Mouse (Mus musculus) MEL (cell line): Measurements from ENCODE around the gene Tap2. TPM values are rescaled to one million over a fixed set of nuclear protein-coding genes. Genes with fewer than 3 reads are reported as not detected.

Experiments used
- DNase-seq: peaks from one replicate; pipeline ENCODE4 v3.0.0; 2011; ENCODE audit warnings: low read depth, low spot score
- H3K27ac ChIP-seq: 2 replicates; pipeline ENCODE4 v1.5.1; 2012; ENCODE audit warnings: low read depth, mild to moderate bottlenecking, control low read depth, low read length, moderate library complexity; ENCODE audit not compliant: control insufficient read depth
- H3K27me3 ChIP-seq, 2 experiments: fragments of 150-350 bp in 1 of 2; sonication (generic) in 1 of 2; 2 replicates each; pipeline ENCODE4 v1.6.1; 2012; ENCODE audit warnings: low read length in 2 of 2, mild to moderate bottlenecking in 2 of 2, improper control_type of control experiment in 1 of 2, moderate library complexity in 1 of 2; ENCODE audit not compliant: insufficient read depth in 2 of 2, control insufficient read depth in 1 of 2
- H3K36me3 ChIP-seq, 2 experiments: 2 replicates each; pipeline ENCODE4 v1.6.1; 2012 to 2014; ENCODE audit warnings: low read length in 2 of 2, improper control_type of control experiment in 1 of 2, inconsistent platforms in 1 of 2, mild to moderate bottlenecking in 1 of 2; ENCODE audit not compliant: insufficient read depth in 2 of 2, control insufficient read depth in 1 of 2
- H3K4me1 ChIP-seq, 2 experiments: fragments of 150-350 bp in 1 of 2; sonication (generic) in 1 of 2; 2 replicates each; pipeline ENCODE4 v1.6.1; 2012; ENCODE audit warnings: low read length in 2 of 2, improper control_type of control experiment in 1 of 2, mild to moderate bottlenecking in 1 of 2; ENCODE audit not compliant: insufficient read depth in 2 of 2, control insufficient read depth in 1 of 2
- H3K4me3 ChIP-seq, 2 experiments: fragments of 150-350 bp in 1 of 2; sonication (generic) in 1 of 2; 2 replicates each; pipeline ENCODE4 v1.5.1; 2012; ENCODE audit warnings: low read depth in 2 of 2, low read length in 2 of 2, mild to moderate bottlenecking in 2 of 2, moderate library complexity in 2 of 2, control low read depth in 1 of 2, improper control_type of control experiment in 1 of 2; ENCODE audit not compliant: control insufficient read depth in 1 of 2, insufficient read depth in 1 of 2
- H3K79me2 ChIP-seq: 2 replicates; pipeline ENCODE4 v1.6.1; 2012; ENCODE audit warnings: mild to moderate bottlenecking, low read length, moderate library complexity; ENCODE audit not compliant: control insufficient read depth, poor library complexity, insufficient read depth
- H3K9ac ChIP-seq: 2 replicates; pipeline ENCODE4 v1.6.1; 2012; ENCODE audit warnings: low read depth, mild to moderate bottlenecking, control low read depth, low read length, moderate library complexity; ENCODE audit not compliant: control insufficient read depth, poor library complexity, severe bottlenecking
- H3K9me3 ChIP-seq: fragments of 150-350 bp; sonication (generic); replicated peaks from 2 replicates; pipeline ENCODE4 v1.6.1; 2012; ENCODE audit warnings: mild to moderate bottlenecking, low read length, improper control_type of control experiment, moderate library complexity; ENCODE audit not compliant: insufficient read depth
- BHLHE40 ChIP-seq: IDR thresholded peaks from 2 replicates; pipeline ENCODE4 v1.6.1; 2012; ENCODE audit warnings: low read depth, mild to moderate bottlenecking, inconsistent platforms, low read length, improper control_type of control experiment, borderline replicate concordance
- CHD1 ChIP-seq: IDR thresholded peaks from 2 replicates; pipeline ENCODE4 v1.6.1; 2012; ENCODE audit warnings: low read depth, mild to moderate bottlenecking, inconsistent platforms, low read length, improper control_type of control experiment
- CHD2 ChIP-seq: IDR thresholded peaks from 2 replicates; pipeline ENCODE4 v1.6.1; 2011; ENCODE audit warnings: low read length, improper control_type of control experiment
- CTCF ChIP-seq, 3 experiments: IDR thresholded peaks in 2 of 3; conservative IDR thresholded peaks in 1 of 3; 2 replicates each; pipeline ENCODE4 v1.5.1; 2011 to 2012; ENCODE audit warnings: low read length in 3 of 3, low read depth in 2 of 3, mild to moderate bottlenecking in 2 of 3, improper control_type of control experiment in 1 of 3, inconsistent platforms in 1 of 3, mixed read lengths in 1 of 3, moderate library complexity in 1 of 3; ENCODE audit not compliant: control insufficient read depth in 1 of 3, insufficient read depth in 1 of 3, poor library complexity in 1 of 3, severe bottlenecking in 1 of 3
- E2F4 ChIP-seq: IDR thresholded peaks from 2 replicates; pipeline ENCODE4 v1.6.1; 2011; ENCODE audit warnings: low read depth, low read length, improper control_type of control experiment, borderline replicate concordance
- ELF1 ChIP-seq: IDR thresholded peaks from 2 replicates; pipeline ENCODE4 v1.6.1; 2014; ENCODE audit warnings: low read depth, mild to moderate bottlenecking, inconsistent platforms, low read length, improper control_type of control experiment, moderate library complexity
- EP300 ChIP-seq, 2 experiments: IDR thresholded peaks; 2 replicates each; pipeline ENCODE4 v1.6.1; 2011; ENCODE audit warnings: improper control_type of control experiment in 2 of 2, low read length in 2 of 2, low read depth in 1 of 2, mild to moderate bottlenecking in 1 of 2
- ETS1 ChIP-seq: IDR thresholded peaks from 2 replicates; pipeline ENCODE4 v1.6.1; 2012; ENCODE audit warnings: low read depth, mild to moderate bottlenecking, inconsistent platforms, low read length, improper control_type of control experiment, moderate library complexity
- GABPA ChIP-seq: IDR thresholded peaks from 2 replicates; pipeline ENCODE4 v1.6.1; 2012; ENCODE audit warnings: low read depth, mild to moderate bottlenecking, inconsistent platforms, low read length, improper control_type of control experiment, moderate library complexity
- GATA1 ChIP-seq: IDR thresholded peaks from 2 replicates; pipeline ENCODE4 v1.6.1; 2011; ENCODE audit warnings: low read depth, low read length, improper control_type of control experiment
- HCFC1 ChIP-seq: IDR thresholded peaks from 2 replicates; pipeline ENCODE4 v1.6.1; 2012; ENCODE audit warnings: low read depth, mild to moderate bottlenecking, inconsistent platforms, low read length, improper control_type of control experiment, moderate library complexity
- JUND ChIP-seq: IDR thresholded peaks from 2 replicates; pipeline ENCODE4 v1.6.1; 2011; ENCODE audit warnings: low read depth, mild to moderate bottlenecking, improper control_type of control experiment, low read length
- KAT2A ChIP-seq: conservative IDR thresholded peaks from 2 replicates; pipeline ENCODE4 v1.6.1; 2012; ENCODE audit warnings: low read depth, low read length, improper control_type of control experiment, inconsistent platforms
- MAFK ChIP-seq: IDR thresholded peaks from 2 replicates; pipeline ENCODE4 v1.6.1; 2011; ENCODE audit warnings: low read depth, mild to moderate bottlenecking, low read length, improper control_type of control experiment, borderline replicate concordance
- MAX ChIP-seq: IDR thresholded peaks from 2 replicates; pipeline ENCODE4 v1.6.1; 2011; ENCODE audit warnings: low read length, improper control_type of control experiment
- MAZ ChIP-seq: IDR thresholded peaks from 2 replicates; pipeline ENCODE4 v1.6.1; 2012; ENCODE audit warnings: low read depth, mild to moderate bottlenecking, inconsistent platforms, low read length, improper control_type of control experiment
- MEF2A ChIP-seq: IDR thresholded peaks from 2 replicates; pipeline ENCODE4 v1.6.1; 2014; ENCODE audit warnings: low read depth, mild to moderate bottlenecking, inconsistent platforms, low read length, improper control_type of control experiment; ENCODE audit not compliant: poor library complexity, insufficient replicate concordance, severe bottlenecking; ENCODE audit errors: extremely low read depth
- MXI1 ChIP-seq: IDR thresholded peaks from 2 replicates; pipeline ENCODE4 v1.6.1; 2011; ENCODE audit warnings: mild to moderate bottlenecking, low read depth, low read length, improper control_type of control experiment
- MYB ChIP-seq: IDR thresholded peaks from 2 replicates; pipeline ENCODE4 v1.6.1; 2011; ENCODE audit warnings: mild to moderate bottlenecking, low read depth, low read length, improper control_type of control experiment
- MYC ChIP-seq: IDR thresholded peaks from 2 replicates; pipeline ENCODE4 v1.6.1; 2011; ENCODE audit warnings: low read depth, mild to moderate bottlenecking, low read length, improper control_type of control experiment, moderate library complexity
- NELFE ChIP-seq: IDR thresholded peaks from 2 replicates; pipeline ENCODE4 v1.6.1; 2011; ENCODE audit warnings: low read depth, low read length, improper control_type of control experiment
- NRF1 ChIP-seq: IDR thresholded peaks from 2 replicates; pipeline ENCODE4 v1.6.1; 2014; ENCODE audit warnings: low read depth, mild to moderate bottlenecking, inconsistent platforms, low read length, improper control_type of control experiment, moderate library complexity; ENCODE audit not compliant: poor library complexity, insufficient read depth, severe bottlenecking
- POLR2A ChIP-seq, 2 experiments: IDR thresholded peaks; 2 replicates each; pipeline ENCODE4 v1.6.1; 2011 to 2012; ENCODE audit warnings: low read length in 2 of 2, mild to moderate bottlenecking in 2 of 2, control low read depth in 1 of 2, improper control_type of control experiment in 1 of 2, low read depth in 1 of 2, moderate library complexity in 1 of 2; ENCODE audit not compliant: control insufficient read depth in 1 of 2, insufficient read depth in 1 of 2, poor library complexity in 1 of 2
- POLR2AphosphoS5 ChIP-seq: IDR thresholded peaks from 2 replicates; pipeline ENCODE4 v1.6.1; 2012; ENCODE audit warnings: low read depth, borderline replicate concordance, mild to moderate bottlenecking, inconsistent platforms, low read length, moderate library complexity, mixed read lengths
- RAD21 ChIP-seq: IDR thresholded peaks from 2 replicates; pipeline ENCODE4 v1.6.1; 2011; ENCODE audit warnings: mild to moderate bottlenecking, low read depth, low read length, improper control_type of control experiment
- RCOR1 ChIP-seq: IDR thresholded peaks from 2 replicates; pipeline ENCODE4 v1.6.1; 2012; ENCODE audit warnings: low read depth, mild to moderate bottlenecking, inconsistent platforms, low read length, improper control_type of control experiment
- SIN3A ChIP-seq: IDR thresholded peaks from 2 replicates; pipeline ENCODE4 v1.6.1; 2012; ENCODE audit warnings: low read length, improper control_type of control experiment, inconsistent platforms
- SMC3 ChIP-seq: IDR thresholded peaks from 2 replicates; pipeline ENCODE4 v1.6.1; 2011; ENCODE audit warnings: low read depth, low read length, improper control_type of control experiment
- TAL1 ChIP-seq: IDR thresholded peaks from 2 replicates; pipeline ENCODE4 v1.6.1; 2012; ENCODE audit warnings: mild to moderate bottlenecking, inconsistent platforms, low read length, moderate library complexity, mixed read lengths
- TBP ChIP-seq: IDR thresholded peaks from 2 replicates; pipeline ENCODE4 v1.8.0; 2011; ENCODE audit warnings: low read depth, low read length, improper control_type of control experiment
- UBTF ChIP-seq: IDR thresholded peaks from 2 replicates; pipeline ENCODE4 v1.6.1; 2012; ENCODE audit warnings: low read depth, mild to moderate bottlenecking, inconsistent platforms, low read length, improper control_type of control experiment, moderate library complexity, borderline replicate concordance; ENCODE audit not compliant: insufficient read depth
- USF1 ChIP-seq: IDR thresholded peaks from 2 replicates; pipeline ENCODE4 v1.6.1; 2014; ENCODE audit warnings: low read depth, mild to moderate bottlenecking, inconsistent platforms, low read length, improper control_type of control experiment, moderate library complexity
- USF2 ChIP-seq, 2 experiments: IDR thresholded peaks; 2 replicates each; pipeline ENCODE4 v1.6.1; 2011 to 2012; ENCODE audit warnings: improper control_type of control experiment in 2 of 2, low read length in 2 of 2, borderline replicate concordance in 1 of 2, inconsistent platforms in 1 of 2, low read depth in 1 of 2, mild to moderate bottlenecking in 1 of 2; ENCODE audit not compliant: insufficient read depth in 1 of 2
- ZKSCAN1 ChIP-seq: IDR thresholded peaks from 2 replicates; pipeline ENCODE4 v1.6.1; 2012; ENCODE audit warnings: low read depth, mild to moderate bottlenecking, inconsistent platforms, low read length, improper control_type of control experiment, moderate library complexity
- ZMIZ1 ChIP-seq: IDR thresholded peaks from 2 replicates; pipeline ENCODE4 v1.6.1; 2012; ENCODE audit warnings: low read depth, mild to moderate bottlenecking, inconsistent platforms, low read length, improper control_type of control experiment, moderate library complexity
- ZNF384 ChIP-seq: IDR thresholded peaks from 2 replicates; pipeline ENCODE4 v1.6.1; 2012; ENCODE audit warnings: low read depth, mild to moderate bottlenecking, inconsistent platforms, low read length, improper control_type of control experiment
- polyA plus RNA-seq, 2 experiments: library from polyadenylated mRNA; stranded (reverse) in 1 of 2; unstranded in 1 of 2; fragments of >175 nt in 1 of 2; fragments of >200 nt in 1 of 2; gene quantifications; 2 replicates each; pipeline versions ENCODE4 v1.2.1 to v1.2.4; 2012; ENCODE audit warnings: low replicate concordance in 2 of 2, low read depth in 1 of 2; ENCODE audit not compliant: insufficient read length in 2 of 2, insufficient read depth in 1 of 2, missing spikeins in 1 of 2
- total RNA-seq: library from RNA; depleted of rRNA; stranded (reverse); fragments of 300-350 nt; gene quantifications from 2 replicates; pipeline ENCODE4 v1.2.3, GENCODE M21; 2012

Tap2 gene
- total and polyA plus RNA-seq, 3 experiments: 48.5 to 63.0 TPM; not detected in 1

DNA sequence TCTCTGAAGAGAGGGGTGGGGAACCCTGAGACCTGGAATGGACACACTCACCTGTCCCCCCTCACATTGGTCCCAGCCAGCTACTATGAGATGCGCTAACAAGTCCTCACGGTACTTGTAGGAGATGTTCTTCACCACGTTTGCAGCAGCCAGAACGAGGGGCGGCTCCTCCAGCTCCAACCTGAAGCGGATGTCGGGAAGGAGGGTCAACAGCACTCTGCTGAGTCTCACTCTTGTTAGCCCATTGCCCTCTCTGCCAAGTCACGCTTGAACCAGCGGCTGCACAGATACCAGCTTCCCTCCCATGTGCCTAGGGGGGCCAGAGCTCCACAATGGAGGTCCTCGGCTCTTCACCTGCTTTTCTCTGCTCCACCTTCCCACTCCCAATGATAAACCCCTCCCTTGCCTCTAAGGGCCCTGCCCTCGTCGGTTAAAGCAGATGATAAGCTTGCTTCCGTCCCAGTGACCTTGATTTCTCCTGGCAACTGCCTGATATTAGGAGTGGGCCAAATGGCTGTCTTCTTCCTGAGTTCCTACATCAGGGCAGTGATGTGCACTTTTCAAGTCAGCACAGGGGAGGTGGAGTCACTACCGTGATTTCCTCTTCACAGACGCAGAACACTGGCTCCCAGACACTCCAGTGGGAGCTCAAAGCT, 19.6 kb upstream of the Tap2 start:
- Histone ChIP-seq H3K36me3 (peaks cover 0 to 8% of the 10 kb centered on the region in 2 experiments; a peak in 2 of 4 replicates), H3K4me3 (no peak overlapping the region), H3K9me3 (no peaks in the 10 kb centered on the region), H3K27me3 (no peaks in the 10 kb centered on the region), H3K27ac (no peak overlapping the region), H3K79me2 (peaks cover 10% of the 10 kb centered on the region), H3K4me1 (peaks cover 14 to 27% of the 10 kb centered on the region in 2 experiments), H3K9ac (no peak overlapping the region)
- peak; percentile 53 for DNase-seq
- TF ChIP-seq ELF1 (0 out of 2 replicates have a peak, but pooled peaks have one; percentile 31), GATA1 (peak; percentile 44; the same call in 1 of the 2 replicates), JUND (no peak), HCFC1 (no peak), NELFE (0 out of 2 replicates have a peak, but pooled peaks have one; percentile 18), UBTF (no peak), E2F4 (no peak), ZKSCAN1 (no peak), RAD21 (no peak), MXI1 (no peak), USF2 (IDR thresholded peaks at IDR 0.05; ENCODE audit: borderline replicate concordance in 1 of 2, insufficient read depth in 1 of 2, low read depth in 1 of 2, low read length in 2 of 2) (no peak), ZNF384 (no peak), MYB (peak; percentile 72), SMC3 (no peak), USF1 (no peak), SIN3A (peak; percentile 68), POLR2A (IDR thresholded peaks at IDR 0.05; ENCODE audit: control insufficient read depth in 1 of 2, insufficient read depth in 1 of 2, low read depth in 1 of 2, low read length in 2 of 2, poor library complexity in 1 of 2) (no peak), CHD2 (no peak), RCOR1 (peak; percentile 83), EP300 (IDR thresholded peaks at IDR 0.05; ENCODE audit: low read depth in 1 of 2, low read length in 2 of 2) (peak; percentile 42 to 86), CHD1 (no peak), MYC (no peak), ZMIZ1 (no peak), MEF2A (no peak), NRF1 (no peak), TBP (no peak), BHLHE40 (no peak), ETS1 (peak; percentile 59; the same call in 1 of the 2 replicates), MAFK (no peak), TAL1 (0 out of 2 replicates have a peak, but pooled peaks have one; percentile 9), CTCF (IDR thresholded peaks at IDR 0.05 in 2 of 3, conservative IDR thresholded peaks at IDR 0.05 in 1 of 3; ENCODE audit: control insufficient read depth in 1 of 3, insufficient read depth in 1 of 3, low read depth in 2 of 3, low read length in 3 of 3, poor library complexity in 1 of 3, severe bottlenecking in 1 of 3) (no peak), KAT2A (no peak), MAX (no peak), POLR2AphosphoS5 (no peak), MAZ (0 out of 2 replicates have a peak, but pooled peaks have one; percentile 53), GABPA (no peak)
